Mouse (Mus musculus): ENCODE results near the gene Sema3f. TPM values are rescaled to one million over a fixed set of nuclear protein-coding genes. Genes with fewer than 3 reads are reported as not detected.

Sema3f gene
- polyA plus RNA-seq, 1 experiment from 2014 or later, result 21.3 TPM

- Histone ChIP-seq H3K9ac (no peak overlapping the region), H3K4me2 (peak overlapping the region; percentile 36), H3K36me3 (no peaks in the 10 kb centered on the region), H3K4me3 (replicated peaks) (no peak overlapping the region), H3K27ac (peak overlapping the region; percentile 75), H3K27me3 (replicated peaks) (no peaks in the 10 kb centered on the region), H3K4me1 (peaks cover 75% of the 10 kb centered on the region), H3K9me3 (no peaks in the 10 kb centered on the region)
- no peak for ATAC-seq (ENCODE audit: insufficient read depth, low FRiP score, low read depth)
- WGBS, result 28% methylated on average over 14 of the region's 14 CpGs
Measured at GRCm38 (mm10) chr9:107697811-107698521, 12.3 kb downstream of the Sema3f start.

- H3K4me1 ChIP-seq, result peaks cover 69% of the 10 kb centered on the region
- ATAC-seq (ENCODE audit: insufficient read depth, low FRiP score, low read depth), result no peak
- whole genome bisulfite sequencing, result 51% methylated on average over 9 of the region's 9 CpGs
- H3K9ac ChIP-seq, result no peak overlapping the region
- H3K27me3 ChIP-seq (replicated peaks), result no peaks in the 10 kb centered on the region
- no peak overlapping the region for H3K4me3 ChIP-seq (replicated peaks)
- no peaks in the 10 kb centered on the region for H3K9me3 ChIP-seq
- H3K36me3 ChIP-seq, result no peaks in the 10 kb centered on the region
- peak overlapping the region; percentile 75 for H3K27ac ChIP-seq
- H3K4me2 ChIP-seq, result 0 out of 2 replicates have a peak overlapping the region, but pooled peaks have one; percentile 36
Measured at GRCm38 (mm10) chr9:107696845-107697610, 13.2 kb downstream of the Sema3f start.

- Histone ChIP-seq H3K9ac (no peak overlapping the region), H3K9me3 (no peaks in the 10 kb centered on the region), H3K4me3 (replicated peaks) (no peak overlapping the region), H3K4me2 (no peak overlapping the region), H3K27ac (peak overlapping the region; percentile 75; the same call in 1 of the 2 replicates), H3K27me3 (replicated peaks) (no peaks in the 10 kb centered on the region), H3K36me3 (peaks cover 9% of the 10 kb centered on the region; the same call in 1 of the 2 replicates), H3K4me1 (peaks cover 62% of the 10 kb centered on the region)
- 36% methylated on average over 6 of the region's 6 CpGs for WGBS
- no peak for ATAC-seq (ENCODE audit: insufficient read depth, low FRiP score, low read depth)
Measured at GRCm38 (mm10) chr9:107696106-107696479, 14.2 kb downstream of the Sema3f start.

- peaks cover 9% of the 10 kb centered on the region; the same call in 1 of the 2 replicates for H3K36me3 ChIP-seq
- no peaks in the 10 kb centered on the region for H3K27me3 ChIP-seq (replicated peaks)
- H3K9me3 ChIP-seq, result no peaks in the 10 kb centered on the region
- no peak overlapping the region for H3K4me2 ChIP-seq
- WGBS, result 81% methylated on average over 12 of the region's 12 CpGs
- H3K4me3 ChIP-seq (replicated peaks), result no peak overlapping the region
- H3K27ac ChIP-seq, result peak overlapping the region; percentile 75; the same call in 1 of the 2 replicates
- no peak overlapping the region for H3K9ac ChIP-seq
- ATAC-seq (ENCODE audit: insufficient read depth, low FRiP score, low read depth), result no peak
- peaks cover 56% of the 10 kb centered on the region for H3K4me1 ChIP-seq
Measured at GRCm38 (mm10) chr9:107695441-107696105, 14.7 kb downstream of the Sema3f start.

DNA sequence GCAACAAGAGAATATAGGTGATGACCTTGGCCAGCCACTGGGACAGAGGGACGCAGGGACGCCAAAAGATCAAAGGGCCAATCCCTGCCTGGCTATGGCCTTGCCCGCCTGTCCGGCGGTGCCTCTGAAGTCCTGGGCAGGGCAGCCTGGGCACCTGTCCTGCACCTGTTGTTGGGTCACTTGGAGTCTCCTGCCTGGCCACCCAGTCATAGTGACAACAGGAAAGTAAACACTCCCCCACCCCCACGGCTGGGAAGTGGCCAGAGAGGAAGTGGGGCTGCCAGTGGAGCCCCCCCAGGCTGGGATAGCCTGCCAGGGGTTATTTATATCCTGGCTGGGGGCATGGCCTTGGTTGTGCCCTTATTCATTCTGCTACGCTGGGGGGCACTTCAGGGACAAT is 15.6 kb downstream of the Sema3f start:
- Histone ChIP-seq H3K36me3 (peaks cover 16% of the 10 kb centered on the region), H3K4me1 (peaks cover 47% of the 10 kb centered on the region), H3K27ac (peak overlapping the region; percentile 17; the same call in 1 of the 2 replicates), H3K4me2 (no peak overlapping the region), H3K9me3 (no peaks in the 10 kb centered on the region), H3K4me3 (replicated peaks) (no peak overlapping the region), H3K9ac (no peak overlapping the region), H3K27me3 (replicated peaks) (no peaks in the 10 kb centered on the region)
- ATAC-seq (ENCODE audit: insufficient read depth, low FRiP score, low read depth), result no peak
- 65% methylated on average over 7 of the region's 7 CpGs for WGBS

- no peak overlapping the region for H3K4me3 ChIP-seq (replicated peaks)
- no peaks in the 10 kb centered on the region for H3K9me3 ChIP-seq
- H3K9ac ChIP-seq, result no peak overlapping the region
- no peak overlapping the region for H3K4me2 ChIP-seq
- 65% methylated on average over 4 of the region's 4 CpGs for WGBS
- peaks cover 27% of the 10 kb centered on the region for H3K36me3 ChIP-seq
- H3K27ac ChIP-seq, result no peak overlapping the region
- ATAC-seq (ENCODE audit: insufficient read depth, low FRiP score, low read depth), result no peak
- H3K27me3 ChIP-seq (replicated peaks), result no peaks in the 10 kb centered on the region
- H3K4me1 ChIP-seq, result peaks cover 36% of the 10 kb centered on the region
Measured at GRCm38 (mm10) chr9:107693433-107693987, 16.8 kb downstream of the Sema3f start.

DNA sequence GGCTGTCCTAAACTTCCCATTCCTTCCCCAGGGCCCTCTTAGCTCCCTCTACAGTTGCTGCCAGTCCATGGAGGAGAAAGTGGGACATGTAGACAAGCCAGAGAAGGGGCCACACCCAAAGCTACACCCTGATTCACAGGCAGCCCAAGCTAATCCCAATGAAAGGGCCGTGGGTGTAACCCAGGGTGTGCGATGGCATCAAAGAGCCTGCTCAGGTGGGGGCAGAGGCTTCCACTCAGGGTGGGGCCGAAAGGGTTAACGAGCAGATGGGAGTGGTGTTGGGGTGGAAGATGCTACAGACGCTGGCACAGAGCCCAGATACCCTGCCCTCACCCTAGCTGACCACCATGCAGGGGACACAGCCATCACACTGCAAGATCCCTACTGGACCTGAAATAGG is 17.5 kb downstream of the Sema3f start:
- H3K27ac ChIP-seq, result no peak overlapping the region
- peaks cover 28% of the 10 kb centered on the region for H3K36me3 ChIP-seq
- H3K27me3 ChIP-seq (replicated peaks), result no peaks in the 10 kb centered on the region
- 60% methylated on average over 5 of the region's 5 CpGs for WGBS
- H3K9ac ChIP-seq, result no peak overlapping the region
- H3K4me3 ChIP-seq (replicated peaks), result no peak overlapping the region
- H3K9me3 ChIP-seq, result no peaks in the 10 kb centered on the region
- no peak overlapping the region for H3K4me2 ChIP-seq
- no peak for ATAC-seq (ENCODE audit: insufficient read depth, low FRiP score, low read depth)
- peaks cover 29% of the 10 kb centered on the region for H3K4me1 ChIP-seq

DNA sequence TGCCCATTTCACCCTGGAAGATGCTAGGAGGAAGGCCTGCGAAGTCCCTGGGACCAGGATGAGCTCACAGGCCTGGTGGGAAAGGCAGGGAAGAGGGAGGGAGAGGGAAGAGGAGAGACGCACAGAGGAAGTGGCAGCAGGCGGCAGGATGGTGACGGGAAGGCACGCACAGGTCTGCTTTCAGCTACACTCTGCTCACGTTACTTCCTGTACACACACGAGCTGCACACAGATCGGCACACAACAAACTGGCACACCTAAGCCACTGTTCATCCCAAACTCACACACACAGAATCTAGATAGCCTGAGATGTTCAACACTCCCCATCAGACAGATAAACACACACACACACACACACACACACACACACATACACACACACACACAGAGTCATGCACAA is 19.9 kb downstream of the Sema3f start:
- H3K9me3 ChIP-seq, result no peaks in the 10 kb centered on the region
- H3K4me1 ChIP-seq, result peaks cover 21% of the 10 kb centered on the region
- H3K27me3 ChIP-seq (replicated peaks), result no peaks in the 10 kb centered on the region
- ATAC-seq (ENCODE audit: insufficient read depth, low FRiP score, low read depth), result no peak
- no peak overlapping the region for H3K27ac ChIP-seq
- 77% methylated on average over 8 of the region's 8 CpGs for WGBS
- H3K9ac ChIP-seq, result no peak overlapping the region
- H3K36me3 ChIP-seq, result peaks cover 35% of the 10 kb centered on the region
- no peak overlapping the region for H3K4me3 ChIP-seq (replicated peaks)
- no peak overlapping the region for H3K4me2 ChIP-seq

- H3K4me2 ChIP-seq, result no peak overlapping the region
- no peaks in the 10 kb centered on the region for H3K9me3 ChIP-seq
- H3K27me3 ChIP-seq (replicated peaks), result no peaks in the 10 kb centered on the region
- no peak overlapping the region for H3K9ac ChIP-seq
- peaks cover 10% of the 10 kb centered on the region for H3K4me1 ChIP-seq
- H3K36me3 ChIP-seq, result peaks cover 42% of the 10 kb centered on the region
- H3K27ac ChIP-seq, result no peak overlapping the region
- WGBS, result 69% methylated on average over 7 of the region's 7 CpGs
- ATAC-seq (ENCODE audit: insufficient read depth, low FRiP score, low read depth), result no peak
- H3K4me3 ChIP-seq (replicated peaks), result no peak overlapping the region
Measured at GRCm38 (mm10) chr9:107688939-107689338, 21.3 kb downstream of the Sema3f start.

DNA sequence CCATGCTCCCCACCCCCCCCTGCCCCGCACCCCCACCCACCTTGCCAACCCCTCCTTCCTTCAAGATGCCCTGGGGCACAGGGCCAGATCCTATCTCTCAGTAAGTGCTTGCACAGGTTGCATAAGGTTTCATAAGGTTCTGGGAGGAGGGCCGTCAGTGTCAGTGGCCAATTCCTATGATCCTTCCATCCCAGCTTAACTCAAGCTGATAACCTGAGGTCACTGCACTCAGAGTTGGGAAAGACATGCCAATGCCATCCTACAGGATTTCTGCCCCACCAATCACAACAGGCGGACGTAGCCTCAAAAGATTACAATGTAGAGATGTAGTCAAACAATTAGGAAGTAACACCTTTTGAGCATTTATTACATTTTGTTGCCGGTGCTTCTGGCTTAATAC is 21.9 kb downstream of the Sema3f start:
- ATAC-seq (ENCODE audit: insufficient read depth, low FRiP score, low read depth), result no peak
- WGBS, result 84% methylated on average over 5 of the region's 5 CpGs
- H3K27ac ChIP-seq, result no peak overlapping the region
- H3K4me1 ChIP-seq, result peaks cover 10% of the 10 kb centered on the region
- no peaks in the 10 kb centered on the region for H3K27me3 ChIP-seq (replicated peaks)
- H3K9me3 ChIP-seq, result no peaks in the 10 kb centered on the region
- no peak overlapping the region for H3K4me2 ChIP-seq
- peaks cover 45% of the 10 kb centered on the region for H3K36me3 ChIP-seq
- H3K4me3 ChIP-seq (replicated peaks), result no peak overlapping the region
- H3K9ac ChIP-seq, result no peak overlapping the region

GRCm38 (mm10) chr9:107685231-107685981 is 24.9 kb downstream of the Sema3f start:
- H3K4me2 ChIP-seq, result no peak overlapping the region
- 45% methylated on average over 17 of the region's 17 CpGs for WGBS
- no peak overlapping the region for H3K27ac ChIP-seq
- H3K9ac ChIP-seq, result no peak overlapping the region
- no peak overlapping the region for H3K4me3 ChIP-seq (replicated peaks)
- H3K4me1 ChIP-seq, result peaks cover 4% of the 10 kb centered on the region; the same call in 1 of the 2 replicates
- H3K36me3 ChIP-seq, result peaks cover 45% of the 10 kb centered on the region
- H3K27me3 ChIP-seq (replicated peaks), result no peaks in the 10 kb centered on the region
- H3K9me3 ChIP-seq, result no peaks in the 10 kb centered on the region
- peak; percentile 37; the same call in 1 of the 2 replicates for ATAC-seq (ENCODE audit: insufficient read depth, low FRiP score, low read depth)
